Mouse (Mus musculus) E14TG2a.4 (cell line): ENCODE measurements around the gene Nup98.

ENCODE experiments used
- H3K27me3 ChIP-seq: 2 replicates; pipeline ENCODE4 v1.6.1; 2014; ENCODE audit warnings: low read length, control low read depth; ENCODE audit not compliant: insufficient read depth
- H3K36me3 ChIP-seq: 2 replicates; pipeline ENCODE4 v1.6.1; 2014; ENCODE audit warnings: low read length, control low read depth; ENCODE audit not compliant: insufficient read depth
- H3K4me1 ChIP-seq: replicated peaks from 2 replicates; pipeline ENCODE4 v1.6.1; 2014; ENCODE audit warnings: low read depth, low read length, control low read depth
- H3K4me3 ChIP-seq: replicated peaks from 2 replicates; pipeline ENCODE4 v1.5.1; 2014; ENCODE audit warnings: mild to moderate bottlenecking, low read length
- H3K9me3 ChIP-seq: 2 replicates; pipeline ENCODE4 v1.6.1; 2014; ENCODE audit warnings: low read length, control low read depth
- CTCF ChIP-seq: conservative IDR thresholded peaks from 2 replicates; pipeline ENCODE4 v1.5.1; 2014; ENCODE audit warnings: low read length
- NANOG ChIP-seq: IDR thresholded peaks from 2 replicates; pipeline ENCODE4 v1.6.1; 2014; ENCODE audit warnings: borderline replicate concordance, low read length, mixed read lengths
- POU5F1 ChIP-seq: IDR thresholded peaks from 2 replicates; pipeline ENCODE4 v1.6.1; 2014; ENCODE audit warnings: low read length, borderline replicate concordance

Gene Nup98

DNA sequence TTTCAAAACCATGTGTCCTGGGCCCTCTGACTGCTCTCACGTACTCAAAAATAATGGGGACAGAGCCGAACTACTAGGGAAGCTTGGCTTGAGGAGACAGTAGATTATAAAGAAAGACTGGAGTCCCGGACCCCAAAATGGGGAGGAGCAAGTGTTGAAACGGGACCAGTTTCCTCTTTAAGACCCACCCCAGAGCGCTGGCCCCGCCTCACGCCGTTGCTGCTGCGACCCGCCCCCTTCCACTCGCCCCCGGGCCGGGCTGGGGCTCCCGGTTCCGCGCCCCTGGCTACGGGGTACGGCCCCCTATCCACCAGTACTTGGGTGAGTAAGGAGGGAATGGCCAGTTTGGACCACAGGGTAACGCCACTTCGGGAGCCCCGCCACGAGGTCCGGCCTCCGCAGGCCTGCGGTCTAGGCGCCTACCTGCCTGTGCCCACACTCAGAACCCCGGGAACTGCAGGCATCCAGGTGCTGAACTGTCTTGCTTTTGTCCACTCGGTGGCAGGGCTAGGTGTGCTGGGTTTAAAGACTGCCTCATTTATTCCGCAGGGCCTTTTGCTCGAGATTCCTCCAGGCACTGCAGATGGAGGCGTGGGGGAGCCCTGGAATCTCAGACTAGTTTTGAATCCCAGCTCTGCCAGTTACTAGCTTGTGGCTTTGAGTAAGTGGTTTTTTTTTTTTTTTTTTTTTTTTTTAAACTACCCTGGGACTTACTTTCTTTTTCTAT lies 13.0 kb upstream of the Nup98 start:
- peaks cover 24% of the 10 kb centered on the region for H3K4me1 ChIP-seq
- H3K4me3 ChIP-seq: peak overlapping the region; percentile 88
- H3K9me3 ChIP-seq: no peaks in the 10 kb centered on the region
- TF ChIP-seq CTCF: no peak
- TF ChIP-seq NANOG: no peak
- TF ChIP-seq POU5F1: no peak
- no peaks in the 10 kb centered on the region for H3K27me3 ChIP-seq
- peaks cover 24% of the 10 kb centered on the region for H3K36me3 ChIP-seq

DNA sequence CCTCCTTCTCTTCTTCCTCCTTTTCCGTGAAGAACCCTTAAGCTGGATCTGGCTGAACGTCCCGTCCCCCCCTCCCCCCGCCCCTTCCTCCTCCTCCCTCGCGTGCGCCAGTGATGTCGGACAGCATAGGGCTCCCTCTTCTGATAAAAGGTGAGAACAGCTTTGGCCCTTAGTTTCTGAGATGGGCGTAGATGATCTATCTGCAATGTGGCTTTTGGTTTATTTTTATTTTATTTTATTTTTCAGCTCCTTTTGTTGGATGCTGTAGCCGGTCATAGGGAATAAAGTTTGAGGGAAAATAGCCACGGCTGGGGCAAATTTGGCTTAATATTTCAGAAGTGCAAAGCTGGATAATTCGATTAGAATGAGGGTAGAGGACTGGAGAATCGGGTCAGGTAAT lies 12.4 kb upstream of the Nup98 start:
- no peaks in the 10 kb centered on the region for H3K9me3 ChIP-seq
- TF ChIP-seq POU5F1 (no peak), CTCF (peak; percentile 22)
- no peaks in the 10 kb centered on the region for H3K27me3 ChIP-seq
- H3K4me1 ChIP-seq: peaks cover 24% of the 10 kb centered on the region
- H3K36me3 ChIP-seq: peaks cover 20% of the 10 kb centered on the region
- H3K4me3 ChIP-seq: peak overlapping the region; percentile 88

DNA sequence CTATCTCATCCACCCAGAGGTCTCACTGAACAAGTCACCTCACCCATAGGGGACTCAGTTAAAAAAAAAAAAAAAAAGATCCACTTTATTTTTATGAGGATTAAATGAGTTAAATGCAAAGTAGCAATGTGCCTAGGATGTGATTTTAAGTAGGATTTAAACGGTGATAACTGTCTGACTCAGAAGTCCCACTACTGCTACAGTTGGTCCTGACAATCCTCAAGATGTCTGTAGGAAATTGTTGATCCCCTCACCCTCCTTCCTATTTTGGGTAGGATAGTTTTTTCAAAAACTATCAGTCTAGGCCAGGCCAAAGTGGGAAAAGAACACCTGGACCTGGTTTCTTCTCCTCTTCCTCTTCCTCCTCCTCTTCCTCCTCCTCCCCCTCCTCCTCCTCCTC lies 11.9 kb upstream of the Nup98 start:
- Histone ChIP-seq H3K27me3 (no peaks in the 10 kb centered on the region), H3K4me1 (peaks cover 24% of the 10 kb centered on the region), H3K9me3 (no peaks in the 10 kb centered on the region), H3K4me3 (no peak overlapping the region), H3K36me3 (peaks cover 15% of the 10 kb centered on the region)
- TF ChIP-seq POU5F1 (no peak), CTCF (no peak)

DNA sequence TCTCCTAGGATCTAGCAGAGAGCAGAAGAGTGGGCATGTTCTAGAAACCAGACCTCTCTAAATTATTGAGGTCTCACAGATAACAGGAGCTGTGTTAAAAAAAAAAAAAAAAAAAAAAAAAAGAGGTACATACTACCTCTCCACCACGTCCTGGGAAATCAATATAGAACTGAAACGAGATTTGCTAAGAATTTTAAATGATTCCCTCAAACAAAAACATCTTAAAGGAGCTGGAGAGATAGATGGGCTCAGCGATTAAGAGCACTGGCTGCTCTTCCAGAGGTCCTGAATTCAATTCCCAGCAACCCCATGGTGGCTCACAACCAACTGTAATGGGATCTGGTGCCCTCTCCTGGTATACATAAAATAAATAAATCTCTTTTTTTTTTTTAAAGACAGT lies 1.1 kb upstream of the Nup98 start:
- H3K36me3 ChIP-seq: peaks cover 14% of the 10 kb centered on the region
- H3K4me3 ChIP-seq: peak overlapping the region; percentile 93
- no peak for TF ChIP-seq POU5F1
- TF ChIP-seq NANOG: no peak
- no peak for TF ChIP-seq CTCF
- no peaks in the 10 kb centered on the region for H3K9me3 ChIP-seq
- no peaks in the 10 kb centered on the region for H3K27me3 ChIP-seq
- peaks cover 39% of the 10 kb centered on the region for H3K4me1 ChIP-seq

DNA sequence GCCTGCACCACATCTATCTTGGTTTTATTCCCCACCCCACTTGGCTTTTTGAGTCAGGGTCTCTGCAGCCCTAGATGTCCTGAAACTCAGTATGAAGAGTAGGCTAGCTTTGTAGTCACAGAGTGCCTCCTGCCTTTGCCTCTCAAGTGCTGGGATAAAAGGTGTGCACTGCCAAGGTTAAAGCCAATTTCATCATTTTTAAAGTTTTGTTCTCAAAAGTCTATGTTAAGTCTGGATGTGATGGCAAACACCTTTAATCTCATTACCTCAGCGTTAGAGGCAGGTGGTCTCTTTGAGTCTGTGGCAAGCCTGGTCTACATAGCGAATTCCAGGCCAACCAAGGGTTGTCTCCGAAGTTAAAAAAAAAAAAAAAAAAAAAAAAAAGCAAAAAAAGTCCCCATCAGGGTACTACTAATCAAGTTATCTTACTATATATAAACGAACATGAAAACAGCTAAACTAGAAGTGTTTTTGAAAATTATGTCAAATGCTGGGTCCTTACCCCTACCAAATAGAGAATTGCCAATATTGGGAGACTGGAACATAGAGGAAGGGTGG lies 1.1 kb downstream of the Nup98 start:
- H3K9me3 ChIP-seq: no peaks in the 10 kb centered on the region
- H3K36me3 ChIP-seq: peaks cover 32% of the 10 kb centered on the region
- TF ChIP-seq POU5F1 (no peak), CTCF (no peak), NANOG (no peak)
- peak overlapping the region; percentile 93 for H3K4me3 ChIP-seq
- H3K27me3 ChIP-seq: no peaks in the 10 kb centered on the region
- peaks cover 61% of the 10 kb centered on the region for H3K4me1 ChIP-seq

DNA sequence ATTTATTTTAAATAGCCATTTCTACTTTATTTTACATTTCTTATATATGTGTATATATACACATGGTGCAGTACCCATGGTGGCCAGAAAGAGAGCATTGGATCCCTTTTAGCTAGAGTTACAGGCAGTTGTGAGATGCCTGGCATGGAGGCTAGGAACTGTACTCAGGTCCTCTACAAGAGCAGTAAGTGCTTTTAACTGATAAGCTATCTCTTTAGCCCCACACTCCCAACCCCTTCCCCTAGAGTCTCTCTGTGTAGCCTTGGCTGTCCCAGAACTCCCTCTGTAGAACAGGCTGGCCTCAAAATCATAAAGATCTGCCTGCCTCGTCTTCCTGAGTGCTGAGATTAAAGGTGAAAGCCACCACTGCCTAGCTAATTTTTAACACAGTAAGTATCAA lies 4.3 kb downstream of the Nup98 start:
- TF ChIP-seq POU5F1 (no peak), CTCF (0 out of 2 replicates have a peak, but pooled peaks have one; percentile 8)
- Histone ChIP-seq H3K36me3 (peaks cover 38% of the 10 kb centered on the region), H3K4me1 (peaks cover 81% of the 10 kb centered on the region), H3K27me3 (no peaks in the 10 kb centered on the region), H3K4me3 (no peak overlapping the region), H3K9me3 (no peaks in the 10 kb centered on the region)

DNA sequence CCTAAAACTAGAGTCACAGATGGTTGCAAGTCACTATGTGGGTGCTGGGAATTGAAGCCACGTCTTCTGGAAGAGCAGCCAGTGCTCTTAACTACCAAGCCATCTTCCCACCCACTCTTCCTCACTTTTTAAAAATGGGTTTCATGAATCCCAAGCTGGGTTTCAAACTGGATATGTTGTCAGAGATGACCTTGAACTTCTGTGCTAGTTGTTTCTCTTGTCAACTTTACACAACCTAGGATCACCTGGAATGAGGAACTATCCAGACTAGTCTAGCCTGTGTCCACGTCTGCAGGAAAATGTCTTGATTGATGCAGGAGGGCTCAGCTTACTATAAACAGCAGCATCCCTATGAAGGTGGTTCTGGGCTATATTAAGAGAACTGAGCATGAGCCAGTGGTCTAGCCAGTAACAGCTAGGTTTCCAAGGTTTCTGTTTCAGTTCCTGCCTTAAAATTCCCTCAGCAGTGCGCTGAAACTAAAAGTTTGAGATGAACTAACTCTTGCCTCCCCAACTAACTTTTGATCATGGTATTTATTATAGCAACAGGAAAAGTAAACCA lies 5.6 kb downstream of the Nup98 start:
- Histone ChIP-seq H3K4me1 (peaks cover 89% of the 10 kb centered on the region), H3K9me3 (no peaks in the 10 kb centered on the region), H3K27me3 (no peaks in the 10 kb centered on the region), H3K4me3 (no peak overlapping the region; the same call in 1 of the 2 replicates), H3K36me3 (peaks cover 42% of the 10 kb centered on the region)
- TF ChIP-seq POU5F1: no peak
- no peak for TF ChIP-seq NANOG
- TF ChIP-seq CTCF: no peak

DNA sequence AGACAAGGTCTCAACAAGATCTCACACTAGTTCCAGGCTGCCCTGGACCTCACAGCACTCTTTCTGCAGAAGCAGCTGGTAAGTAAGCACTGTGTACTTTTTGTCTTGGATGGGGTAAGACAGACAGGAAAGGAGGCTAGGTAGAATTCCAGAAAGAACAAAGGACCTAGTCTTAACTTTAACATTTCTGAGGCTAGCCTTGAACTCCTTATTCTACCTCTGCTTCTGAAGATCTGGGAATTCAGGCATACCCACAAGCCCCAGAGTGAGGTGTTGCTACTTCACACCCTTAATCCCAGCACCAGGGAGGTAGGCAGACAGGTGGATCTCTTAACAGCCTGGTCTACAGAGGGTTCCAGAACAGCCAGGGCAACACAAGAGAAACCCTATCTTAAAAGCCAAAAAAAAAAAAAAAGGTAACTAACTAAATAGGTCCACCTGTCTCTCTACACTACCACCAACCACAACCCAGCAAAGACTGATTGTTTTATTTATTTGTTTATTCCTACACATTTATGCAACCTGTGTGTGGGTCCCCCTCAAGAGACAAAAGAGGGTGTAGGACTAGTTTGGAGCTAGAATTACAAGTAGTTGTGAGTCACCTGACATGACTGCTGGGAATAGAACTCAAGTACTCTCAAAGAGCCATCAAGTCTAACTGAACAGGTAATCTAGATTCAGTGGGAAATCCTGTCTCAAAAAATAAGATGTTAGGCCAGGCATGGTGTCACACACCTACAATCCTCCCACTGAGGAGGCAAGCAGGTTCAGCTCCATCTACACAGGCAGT lies 8.8 kb downstream of the Nup98 start:
- TF ChIP-seq CTCF: no peak
- TF ChIP-seq NANOG: no peak; the same call in 1 of the 2 replicates
- TF ChIP-seq POU5F1: no peak

DNA sequence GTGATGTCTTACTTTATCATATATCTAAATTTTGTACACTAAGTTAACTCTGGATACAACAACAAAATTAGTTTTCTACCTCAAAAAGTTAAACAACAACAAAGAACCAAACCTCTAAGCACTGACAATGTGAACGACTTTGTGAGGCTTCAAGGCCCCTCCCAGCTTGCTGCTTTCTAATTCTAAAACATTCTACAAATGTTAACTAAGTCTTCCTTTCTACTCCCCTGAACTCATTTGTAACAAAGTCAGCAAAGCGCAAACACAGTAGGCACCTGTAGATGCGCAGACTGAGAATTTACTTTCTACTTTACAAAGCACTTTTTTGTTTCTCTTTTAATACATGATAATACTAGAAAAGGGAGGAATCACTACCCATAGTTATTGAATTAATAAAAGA lies 9.4 kb downstream of the Nup98 start:
- 0 out of 2 replicates have a peak overlapping the region, but pooled peaks have one; percentile 33 for H3K4me3 ChIP-seq
- H3K36me3 ChIP-seq: peaks cover 31% of the 10 kb centered on the region
- TF ChIP-seq POU5F1 (no peak), CTCF (no peak), NANOG (no peak; the same call in 1 of the 2 replicates)
- H3K27me3 ChIP-seq: no peaks in the 10 kb centered on the region
- H3K4me1 ChIP-seq: peaks cover 74% of the 10 kb centered on the region
- no peaks in the 10 kb centered on the region for H3K9me3 ChIP-seq

More for the DNA sequence above, 8.8 kb downstream of the Nup98 start:
- Histone ChIP-seq H3K27me3 (no peaks in the 10 kb centered on the region), H3K9me3 (no peaks in the 10 kb centered on the region), H3K4me1 (peaks cover 80% of the 10 kb centered on the region), H3K36me3 (peaks cover 31% of the 10 kb centered on the region), H3K4me3 (0 out of 2 replicates have a peak overlapping the region, but pooled peaks have one; percentile 33)
